Mouse (Mus musculus) thymus, adult 2 months (tissue): Measurements from ENCODE around the gene Rnpep.

Experiments
- CTCF ChIP-seq: fragments of 200-500 bp; IDR thresholded peaks from 2 replicates; pipeline ENCODE4 v1.5.1; 2012; ENCODE audit warnings: mild to moderate bottlenecking, control low read depth, low read length, moderate library complexity, borderline replicate concordance; ENCODE audit not compliant: control insufficient read depth, poor library complexity, insufficient read depth; ENCODE audit errors: extremely low read depth
- POLR2A ChIP-seq: fragments of 200-500 bp; IDR thresholded peaks from 2 replicates; pipeline ENCODE4 v1.6.1; 2012; ENCODE audit warnings: mild to moderate bottlenecking, low read length, control low read depth, moderate library complexity; ENCODE audit not compliant: control insufficient read depth, poor library complexity, insufficient read depth; ENCODE audit errors: extremely low read depth

GRCm38 (mm10) chr1:135267663-135268446 is 16.0 kb downstream of the Rnpep start:
- no peak for TF ChIP-seq CTCF
- no peak for TF ChIP-seq POLR2A
